Mouse (Mus musculus): ENCODE measurements around the gene Rplp2. TPM values are rescaled to one million over a fixed set of nuclear protein-coding genes. Genes with fewer than 3 reads are reported as not detected.

Rplp2 gene
- polyA plus RNA-seq, 1 experiment from 2014 or later, result 1,526 TPM

Other genes with a start within 250 kb of the Rplp2 start
- 3.5 and 3.6 TPM in 2 replicates for gene Lmntd2, start 233.3 kb upstream of the Rplp2 start, polyA plus RNA-seq (2015; fragmentation: Nextera tagmentation; extraction: Ambion mirVana)
- 63.7 and 70.0 TPM in 2 replicates for gene Rassf7, start 231.5 kb upstream of the Rplp2 start, polyA plus RNA-seq (2015; fragmentation: Nextera tagmentation; extraction: Ambion mirVana)
- gene Phrf1, start 218.6 kb upstream of the Rplp2 start, polyA plus RNA-seq (2015; fragmentation: Nextera tagmentation; extraction: Ambion mirVana), result 61.9 and 62.1 TPM in 2 replicates
- 5.2 and 5.7 TPM in 2 replicates for gene Irf7, start 180.9 kb upstream of the Rplp2 start, polyA plus RNA-seq (2015; fragmentation: Nextera tagmentation; extraction: Ambion mirVana)
- gene Cdhr5, start 170.6 kb upstream of the Rplp2 start, polyA plus RNA-seq (2015; fragmentation: Nextera tagmentation; extraction: Ambion mirVana), result 75.8 and 96.1 TPM in 2 replicates
- gene Sct, start 168.2 kb upstream of the Rplp2 start, polyA plus RNA-seq (2015; fragmentation: Nextera tagmentation; extraction: Ambion mirVana), result 203 and 260 TPM in 2 replicates
- gene Drd4, start 155.4 kb upstream of the Rplp2 start, polyA plus RNA-seq (2015; fragmentation: Nextera tagmentation; extraction: Ambion mirVana), result 0.35 and 0.40 TPM in 2 replicates
- gene Deaf1, start 119.7 kb upstream of the Rplp2 start, polyA plus RNA-seq (2015; fragmentation: Nextera tagmentation; extraction: Ambion mirVana), result 63.1 and 63.5 TPM in 2 replicates
- gene Tmem80, start 119.6 kb upstream of the Rplp2 start, polyA plus RNA-seq (2015; fragmentation: Nextera tagmentation; extraction: Ambion mirVana), result 35.1 and 35.6 TPM in 2 replicates
- 117 and 133 TPM in 2 replicates for gene Eps8l2, start 108.5 kb upstream of the Rplp2 start, polyA plus RNA-seq (2015; fragmentation: Nextera tagmentation; extraction: Ambion mirVana)
- 458 and 460 TPM in 2 replicates for gene Taldo1, start 55.2 kb upstream of the Rplp2 start, polyA plus RNA-seq (2015; fragmentation: Nextera tagmentation; extraction: Ambion mirVana)
- gene Gatd1, start 33.2 kb upstream of the Rplp2 start, polyA plus RNA-seq (2015; fragmentation: Nextera tagmentation; extraction: Ambion mirVana), result 47.4 and 49.2 TPM in 2 replicates
- gene Cend1, start 17.9 kb upstream of the Rplp2 start, polyA plus RNA-seq (2015; fragmentation: Nextera tagmentation; extraction: Ambion mirVana), result 3.8 and 3.9 TPM in 2 replicates
- 28.5 and 33.1 TPM in 2 replicates for gene Slc25a22, start 9.5 kb upstream of the Rplp2 start, polyA plus RNA-seq (2015; fragmentation: Nextera tagmentation; extraction: Ambion mirVana)
- gene Pidd1, start 3.3 kb upstream of the Rplp2 start, polyA plus RNA-seq (2015; fragmentation: Nextera tagmentation; extraction: Ambion mirVana), result 7.6 and 9.6 TPM in 2 replicates
- gene Pnpla2, start 7.8 kb downstream of the Rplp2 start, polyA plus RNA-seq (2015; fragmentation: Nextera tagmentation; extraction: Ambion mirVana), result 35.1 and 38.1 TPM in 2 replicates
- 16.5 and 22.0 TPM in 2 replicates for gene Cracr2b, start 13.7 kb downstream of the Rplp2 start, polyA plus RNA-seq (2015; fragmentation: Nextera tagmentation; extraction: Ambion mirVana)
- gene Cd151, start 20.0 kb downstream of the Rplp2 start, polyA plus RNA-seq (2015; fragmentation: Nextera tagmentation; extraction: Ambion mirVana), result 21.5 and 25.5 TPM in 2 replicates
- gene Polr2l, start 27.8 kb downstream of the Rplp2 start, polyA plus RNA-seq (2015; fragmentation: Nextera tagmentation; extraction: Ambion mirVana), result 57.9 and 61.9 TPM in 2 replicates
- gene Tspan4, start 27.9 kb downstream of the Rplp2 start, polyA plus RNA-seq (2015; fragmentation: Nextera tagmentation; extraction: Ambion mirVana), result 60.7 and 67.8 TPM in 2 replicates
- gene Chid1, start 92.5 kb downstream of the Rplp2 start, polyA plus RNA-seq (2015; fragmentation: Nextera tagmentation; extraction: Ambion mirVana), result 52.6 and 62.3 TPM in 2 replicates
- gene Ap2a2, start 114.8 kb downstream of the Rplp2 start, polyA plus RNA-seq (2015; fragmentation: Nextera tagmentation; extraction: Ambion mirVana), result 79.1 and 84.1 TPM in 2 replicates
- 0.21 and 0.24 TPM in 2 replicates for gene Muc6, start 207.9 kb downstream of the Rplp2 start, polyA plus RNA-seq (2015; fragmentation: Nextera tagmentation; extraction: Ambion mirVana)
- 9.4 and 16.7 TPM in 2 replicates for gene Muc2, start 243.0 kb downstream of the Rplp2 start, polyA plus RNA-seq (2015; fragmentation: Nextera tagmentation; extraction: Ambion mirVana)